Mouse (Mus musculus) mature B cell (primary cell): ENCODE data around the gene Gm7544.
"Not testable (repeated sequence)": the region's sequence is repeated elsewhere in the genome, so short reads cannot be mapped to it uniquely, and the experiment has no call there.

Experiments used
- in situ Hi-C: fragments of 300-500 bp; cut with MboI; formaldehyde crosslinking; loops from 2 replicates; pipeline ENCODE4 v1.14.3; 2019

The Gm7544 gene

DNA sequence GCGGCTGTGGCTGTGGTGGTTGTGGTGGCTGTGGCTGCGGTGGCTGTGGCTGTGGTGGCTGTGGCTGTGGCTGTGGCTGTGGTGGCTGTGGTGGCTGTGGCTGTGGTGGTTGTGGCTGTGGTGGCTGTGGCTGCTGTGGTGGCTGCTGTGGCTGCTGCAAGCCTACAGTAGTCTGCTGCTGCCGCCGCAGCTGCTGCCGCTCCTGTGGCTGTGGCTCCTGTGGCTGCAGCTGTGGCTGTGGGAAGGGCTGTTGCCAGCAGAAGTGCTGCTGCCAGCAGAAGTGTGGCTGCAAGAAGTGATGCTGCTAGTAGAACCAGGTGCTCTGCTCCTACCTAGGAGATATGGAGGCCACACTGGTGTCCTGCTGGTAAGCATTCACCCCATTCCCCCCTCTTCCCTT lies 42.4 kb downstream of the Gm7544 start:
- in situ Hi-C loops: not testable (repeated sequence)

DNA sequence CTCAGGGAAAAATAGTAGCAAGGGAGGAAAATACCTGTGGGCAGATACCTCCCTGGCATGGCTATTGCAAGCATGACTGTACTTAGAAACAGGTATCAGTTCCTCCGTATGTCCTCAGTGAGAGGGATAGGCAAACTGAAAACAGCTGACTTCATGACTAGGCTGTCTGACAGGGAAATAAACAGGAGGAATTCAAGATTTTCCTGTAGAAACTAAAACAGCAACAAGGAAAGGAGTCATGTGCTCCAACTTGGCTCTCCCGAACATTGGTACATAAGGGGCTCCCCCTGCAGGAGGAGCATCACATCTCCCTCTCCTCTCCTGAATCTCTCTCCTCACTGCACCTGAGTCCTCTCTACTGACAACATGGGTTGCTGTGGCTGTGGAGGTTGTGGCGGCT lies 42.8 kb downstream of the Gm7544 start, which contains the start of gene A030005L19Rik:
Gene A030005L19Rik (plus strand): TSS at position 301 of the 400 bp plus-strand sequence.
- in situ Hi-C loops: no loop called here

DNA sequence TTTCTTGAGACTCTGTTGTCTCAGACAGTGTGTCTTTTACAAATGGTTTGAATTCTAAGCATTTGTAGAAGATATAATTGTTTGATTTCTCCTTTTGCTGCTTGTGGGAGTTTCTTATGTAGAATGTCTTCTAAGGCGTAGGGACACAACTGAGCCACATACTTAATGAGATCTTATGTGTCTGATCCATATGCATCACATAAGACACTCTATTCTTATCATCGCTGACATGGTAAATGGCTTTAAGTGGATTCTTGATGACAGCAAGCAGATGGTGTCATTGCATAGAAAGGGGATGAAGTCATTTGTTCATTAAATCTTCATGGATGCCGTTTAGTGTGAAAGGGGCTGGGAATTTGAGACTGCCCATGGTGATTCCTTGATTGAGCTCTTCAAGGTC lies 49.9 kb downstream of the Gm7544 start:
- in situ Hi-C loops: no loop called here
